Mouse (Mus musculus) neutrophil, adult 5-6 weeks (primary cell): ENCODE results near the gene Kif13a. TPM values are rescaled to one million over a fixed set of nuclear protein-coding genes. Genes with fewer than 3 reads are reported as not detected.

Source experiments
- ATAC-seq: fragments of 151-379, 151-347 bp; 2 replicates; pipeline ENCODE4 v1.8.0; 2017; ENCODE audit warnings: mild to moderate bottlenecking, moderate TSS enrichment; ENCODE audit not compliant: insufficient number of reproducible peaks, poor library complexity, low FRiP score, severe bottlenecking; ENCODE audit errors: extremely low read depth
- total RNA-seq: library from RNA; stranded (forward); fragments of 200-1000 nt; gene quantifications from 2 replicates; pipeline ENCODE4 v1.2.3, GENCODE M21; 2017

The Kif13a gene
- total RNA-seq, 1 experiment from 2014 or later = 11.2 TPM

DNA sequence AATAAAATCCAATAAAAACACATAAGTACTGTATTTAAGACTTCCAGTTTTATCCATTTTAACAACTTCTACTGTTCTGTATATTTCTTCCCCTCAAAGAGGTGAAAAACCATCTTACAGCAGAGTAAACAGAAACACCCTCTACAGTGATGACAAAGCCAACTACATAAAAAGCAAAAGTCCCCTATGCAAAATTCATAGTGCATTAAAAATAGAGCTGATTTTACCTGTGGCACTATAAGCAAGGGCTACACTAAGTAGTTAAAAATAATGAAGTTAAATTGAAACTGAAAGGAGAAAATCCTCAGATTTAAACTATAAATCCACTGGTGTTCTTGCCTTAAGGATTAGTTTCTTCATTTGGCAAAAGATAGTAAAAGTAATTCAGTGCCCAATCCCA is 208.7 kb downstream of the Kif13a start:
- no peak for ATAC-seq

DNA sequence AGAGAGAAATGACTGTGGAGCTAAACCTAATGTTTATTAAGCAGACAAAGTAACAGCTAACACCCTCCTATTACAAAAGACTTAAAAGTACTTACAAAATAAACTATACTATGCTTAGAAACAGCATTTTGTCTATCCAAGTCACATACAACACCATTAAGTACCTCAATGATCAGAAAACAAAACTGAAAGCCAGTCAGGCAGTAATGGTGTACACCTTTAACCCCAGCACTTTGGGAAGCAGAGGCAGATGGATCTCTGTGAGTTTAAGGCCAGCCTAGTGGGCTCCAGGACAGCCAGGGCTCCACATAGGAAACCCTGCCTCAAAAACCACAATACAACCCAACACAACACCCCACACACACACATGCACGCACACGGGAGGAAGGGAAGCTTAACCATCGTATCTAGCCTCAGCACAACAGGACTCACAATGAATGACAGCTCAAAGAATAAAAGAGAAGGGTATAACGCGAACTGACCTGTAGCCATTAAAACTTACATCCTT is 210.7 kb downstream of the Kif13a start:
- ATAC-seq = no peak

DNA sequence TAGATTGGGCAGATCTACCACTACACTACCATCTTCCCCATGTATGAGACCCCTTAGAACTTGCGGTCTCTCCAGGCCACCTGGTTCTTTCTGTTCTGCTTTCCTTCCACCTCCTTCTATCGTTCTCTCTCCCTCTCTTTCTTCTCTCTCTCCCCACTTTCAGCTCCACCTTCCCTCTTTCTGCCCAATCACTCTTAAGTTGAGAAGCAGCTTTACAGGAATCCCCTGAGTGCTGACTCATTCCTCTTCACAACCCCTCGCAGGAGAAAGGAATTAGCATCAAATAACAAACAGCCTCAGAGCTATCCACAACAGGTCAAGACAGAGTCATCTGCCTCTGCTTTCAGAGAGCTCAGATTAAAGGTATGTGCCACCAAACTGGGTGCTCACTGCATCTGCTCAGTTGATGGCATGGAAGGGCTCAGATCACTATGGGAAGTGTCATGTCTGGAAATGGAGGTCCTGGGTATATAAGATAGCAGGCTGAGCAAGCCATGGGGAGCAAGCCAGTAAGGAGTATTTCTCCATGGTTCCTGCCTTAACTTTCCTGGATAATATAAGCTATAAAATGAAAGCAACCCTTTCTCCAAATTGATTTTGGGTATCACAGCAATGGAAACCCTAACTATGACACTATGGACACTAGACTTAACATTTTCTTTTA is 213.6 kb downstream of the Kif13a start:
- ATAC-seq = no peak

DNA sequence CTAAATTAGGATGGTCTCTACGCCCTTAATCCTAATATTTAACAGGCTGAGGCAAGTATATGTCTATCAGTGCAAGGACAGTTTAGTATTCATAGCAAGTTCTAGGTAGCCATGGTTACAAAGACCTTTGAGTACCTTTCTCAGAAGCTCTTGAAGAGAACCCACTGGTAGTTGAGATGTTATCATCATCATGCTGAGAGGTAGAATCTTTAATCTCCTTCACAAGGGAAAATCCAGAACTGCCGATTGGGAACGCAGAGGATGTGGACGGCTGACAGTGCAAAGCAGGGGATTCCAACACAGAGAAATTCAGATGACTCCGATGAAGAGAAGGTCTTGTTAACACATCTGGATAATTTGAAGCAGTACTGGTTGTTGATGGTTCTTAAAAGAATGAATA is 216.2 kb downstream of the Kif13a start:
- no peak for ATAC-seq

DNA sequence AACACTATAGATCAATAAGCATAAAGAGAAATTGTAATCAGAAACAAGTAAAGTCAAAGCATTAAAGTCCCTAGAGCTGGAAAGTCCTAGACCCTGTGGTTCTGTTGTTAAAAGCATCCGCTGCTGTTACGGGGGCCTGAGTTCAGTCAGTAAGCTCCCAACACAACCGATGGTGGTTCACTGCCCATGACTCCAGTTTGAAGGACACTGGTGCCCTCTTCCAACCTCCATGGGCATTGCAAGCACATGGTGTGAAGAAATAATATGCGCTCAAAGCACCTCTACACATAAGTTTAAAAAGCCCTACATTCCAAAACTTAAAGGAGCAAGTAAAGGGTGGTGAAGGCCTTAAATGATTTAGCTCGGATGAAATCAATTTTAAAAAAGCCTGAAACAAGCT is 226.5 kb downstream of the Kif13a start:
- peak; percentile 48; the same call in 1 of the 2 replicates for ATAC-seq

DNA sequence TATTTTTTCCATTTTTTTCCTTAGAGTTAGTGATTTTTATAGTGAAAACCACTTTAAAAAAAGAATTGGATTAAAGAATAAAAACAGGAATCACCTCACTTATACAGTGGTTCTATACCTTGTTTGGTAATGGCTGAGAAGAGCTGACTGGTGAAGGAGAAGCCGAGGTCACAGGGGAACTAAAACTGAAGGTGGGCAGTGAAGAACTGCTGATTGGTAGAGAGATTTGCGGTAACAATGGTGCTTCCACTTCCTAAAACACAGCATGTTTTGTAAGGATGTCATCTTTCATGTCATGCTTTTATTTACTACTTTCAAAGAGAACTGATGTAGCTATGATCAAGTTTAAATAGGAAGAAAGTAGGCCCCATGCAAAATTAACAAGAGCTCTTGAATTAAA is 228.2 kb downstream of the Kif13a start:
- peak; percentile 48; the same call in 1 of the 2 replicates for ATAC-seq

DNA sequence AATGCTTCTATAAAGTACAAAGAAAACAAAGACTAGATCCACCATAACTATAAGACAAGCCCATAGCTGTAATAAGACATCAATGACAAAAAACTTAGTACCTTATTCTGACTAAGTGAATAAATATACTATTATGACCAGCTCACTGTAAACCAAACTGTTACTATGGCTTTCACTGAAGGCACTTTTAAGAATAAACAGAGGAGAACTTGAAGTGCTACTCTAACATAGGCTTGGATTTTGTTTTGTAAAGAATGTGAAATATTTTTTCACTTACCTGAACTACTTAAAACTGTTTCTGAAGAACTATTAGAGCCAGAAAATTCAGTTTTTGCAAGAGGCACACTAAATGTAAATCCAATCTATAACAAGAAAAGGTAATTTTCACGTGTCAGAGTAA is 230.3 kb downstream of the Kif13a start:
- ATAC-seq = no peak

Other genes with a start within 250 kb of the Kif13a start
- gene Nup153, start 201.9 kb downstream of the Kif13a start, total RNA-seq = 115 and 126 TPM in 2 replicates
- not detected in 2 replicates for gene Nhlrc1, start 85.0 kb upstream of the Kif13a start, total RNA-seq
- gene Kdm1b, start 113.6 kb upstream of the Kif13a start, total RNA-seq = 18.2 and 21.2 TPM in 2 replicates
- gene Tpmt, start 114.9 kb upstream of the Kif13a start, total RNA-seq = 0.70 and 1.5 TPM in 2 replicates
- 193 and 222 TPM in 2 replicates for gene Dek, start 176.3 kb upstream of the Kif13a start, total RNA-seq
- gene Rnf144b, start 192.8 kb upstream of the Kif13a start, total RNA-seq = 3.3 and 3.4 TPM in 2 replicates